ENCODE assay signal across 10 mouse cellular contexts in the genomic region with DNA sequence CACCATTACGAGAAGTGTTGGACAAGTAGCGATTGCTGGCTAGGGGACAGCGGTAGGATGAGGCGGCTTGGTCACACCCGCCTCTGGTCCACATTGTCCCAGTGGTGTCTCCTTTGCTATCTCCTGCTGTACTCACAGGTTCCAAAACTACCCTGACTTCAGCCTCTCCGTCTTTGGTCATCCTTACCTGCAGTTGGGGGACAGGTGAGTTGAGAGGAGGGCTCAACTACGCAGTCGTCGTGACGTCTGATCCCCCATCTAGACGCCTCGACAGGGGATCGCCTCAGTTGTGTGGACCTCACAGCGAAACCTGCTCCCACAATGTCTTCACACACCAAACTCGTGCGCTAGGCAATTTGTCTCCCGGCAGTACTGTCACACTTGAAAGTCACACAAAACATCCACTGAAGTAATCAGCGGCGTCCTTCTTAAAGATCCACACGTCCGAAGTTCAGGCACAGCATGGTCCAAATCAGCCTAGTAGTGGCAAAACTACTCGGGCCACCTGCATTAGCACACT. TPM values are rescaled to one million over a fixed set of nuclear protein-coding genes. Genes with fewer than 3 reads are reported as not detected.
DNase-seq lines count a peak whose midpoint lies in the region; ATAC-seq lines count a peak whose summit lies in the region.
"Had no signal": no experiment of that assay in that cellular context is flagged by ENCODE, and none has a peak within 500 bp of the region (broad histone marks: within the 10 kb centered on the region; RNA-seq: fewer than 3 reads in every experiment).

No protein-coding gene starts in this region.

- no peaks in the 10 kb centered on the region for H3K36me3 ChIP-seq in kidney, embryonic 14.5 days (ENCODE audit: control insufficient read depth, insufficient read depth, low read length)
- no peaks in the 10 kb centered on the region for H3K36me3 ChIP-seq in embryonic facial prominence, embryonic 10.5 days (replicated peaks)
- H3K36me3 ChIP-seq in hindbrain, embryonic 14.5 days (replicated peaks; ENCODE audit: control insufficient read depth, insufficient read depth): no peaks in the 10 kb centered on the region
- H3K36me3 ChIP-seq in midbrain, embryonic 13.5 days: no peaks in the 10 kb centered on the region

- DNase-seq in kidney, adult 9 months: no peak
- DNase-seq in embryonic facial prominence, embryonic 10.5 days (ENCODE audit: low spot score): no peak
- DNase-seq in hindbrain, embryonic 14.5 days (ENCODE audit: low spot score): no peak
- DNase-seq in urinary bladder, postnatal 25 days (ENCODE audit: low spot score): no peak
- no peak for DNase-seq in adrenal gland, adult 18-20 months (ENCODE audit: low spot score in 2 of 2)
- no peak for DNase-seq in right cerebral cortex, postnatal 14 days

- H3K4me1 ChIP-seq in kidney, embryonic 14.5 days (ENCODE audit: control insufficient read depth, insufficient read depth, low read length): 0 out of 2 replicates have a peak, but pooled peaks cover 2% of the 10 kb centered on the region
- H3K4me1 ChIP-seq in embryonic facial prominence, embryonic 10.5 days: peaks cover 20% of the 10 kb centered on the region
- H3K4me1 ChIP-seq in hindbrain, embryonic 14.5 days (replicated peaks; ENCODE audit: control insufficient read depth, insufficient read depth, low read length): peaks cover 13% of the 10 kb centered on the region; the same call in 1 of the 2 replicates
- H3K4me1 ChIP-seq in midbrain, embryonic 13.5 days (replicated peaks): peaks cover 23% of the 10 kb centered on the region

- peak overlapping the region; percentile 40; the same call in 1 of the 2 replicates for H3K9ac ChIP-seq in kidney, embryonic 14.5 days (ENCODE audit: low read depth, low read length)
- H3K9ac ChIP-seq in hindbrain, embryonic 14.5 days: no peak overlapping the region
- H3K9ac ChIP-seq in midbrain, embryonic 13.5 days (replicated peaks): peak overlapping the region; percentile 28; the same call in 1 of the 2 replicates

- 5% methylated on average over 22 of the region's 22 CpGs for WGBS in kidney, embryonic 14.5 days
- WGBS in embryonic facial prominence, embryonic 10.5 days: 5% methylated on average over 22 of the region's 22 CpGs
- 7% methylated on average over 22 of the region's 22 CpGs for WGBS in hindbrain, embryonic 14.5 days
- WGBS in midbrain, embryonic 13.5 days: 5% methylated on average over 22 of the region's 22 CpGs

- peak overlapping the region; percentile 47 for H3K4me3 ChIP-seq in kidney, embryonic 14.5 days (ENCODE audit: low read length)
- H3K4me3 ChIP-seq in embryonic facial prominence, embryonic 10.5 days: peak overlapping the region; percentile 58
- peak overlapping the region; percentile 25 for H3K4me3 ChIP-seq in hindbrain, embryonic 14.5 days (replicated peaks; ENCODE audit: low read length)
- peak overlapping the region; percentile 38 for H3K4me3 ChIP-seq in midbrain, embryonic 13.5 days (replicated peaks)
- H3K4me3 ChIP-seq: myocyte had no signal

- no peaks in the 10 kb centered on the region for H3K9me3 ChIP-seq in kidney, embryonic 14.5 days (ENCODE audit: control insufficient read depth, low read length)
- no peaks in the 10 kb centered on the region for H3K9me3 ChIP-seq in embryonic facial prominence, embryonic 10.5 days
- no peaks in the 10 kb centered on the region for H3K9me3 ChIP-seq in hindbrain, embryonic 14.5 days (ENCODE audit: control insufficient read depth, low read length)
- no peaks in the 10 kb centered on the region for H3K9me3 ChIP-seq in midbrain, embryonic 13.5 days

- peak overlapping the region; percentile 72 for H3K4me2 ChIP-seq in kidney, embryonic 14.5 days (replicated peaks; ENCODE audit: low read depth, low read length)
- peak overlapping the region; percentile 50 for H3K4me2 ChIP-seq in hindbrain, embryonic 14.5 days (replicated peaks)
- H3K4me2 ChIP-seq in midbrain, embryonic 13.5 days (replicated peaks): peak overlapping the region; percentile 54

- H3K27me3 ChIP-seq in kidney, embryonic 14.5 days (ENCODE audit: control insufficient read depth, insufficient read depth, low read length): peaks cover 5% of the 10 kb centered on the region; the same call in 1 of the 2 replicates
- H3K27me3 ChIP-seq in embryonic facial prominence, embryonic 10.5 days (replicated peaks; ENCODE audit: low read depth, poor library complexity, severe bottlenecking): peaks cover 27% of the 10 kb centered on the region
- peaks cover 24% of the 10 kb centered on the region for H3K27me3 ChIP-seq in hindbrain, embryonic 14.5 days (ENCODE audit: control insufficient read depth, insufficient read depth, low read length)
- H3K27me3 ChIP-seq in midbrain, embryonic 13.5 days: peaks cover 34% of the 10 kb centered on the region
- H3K27me3 ChIP-seq: Patski had no signal

- ATAC-seq in kidney, embryonic 14.5 days (ENCODE audit: low FRiP score, low TSS enrichment): no peak
- no peak for ATAC-seq in hindbrain, embryonic 14.5 days (ENCODE audit: low FRiP score)
- ATAC-seq in midbrain, embryonic 13.5 days: no peak
- ATAC-seq: Patski had no signal

- no peak overlapping the region for H3K27ac ChIP-seq in kidney, embryonic 14.5 days (ENCODE audit: low read depth, low read length)
- no peak overlapping the region for H3K27ac ChIP-seq in embryonic facial prominence, embryonic 10.5 days (replicated peaks)
- no peak overlapping the region for H3K27ac ChIP-seq in hindbrain, embryonic 14.5 days
- H3K27ac ChIP-seq in midbrain, embryonic 13.5 days: no peak overlapping the region

RNA-seq across cellular contexts. Expression of a gene that starts 1.6 kb away (rescaled TPM):
- polyA plus RNA-seq in kidney, embryonic 14.5 days (2014; fragmentation: Nextera tagmentation; extraction: Ambion mirVana): 1.3 and 2.9 TPM in 2 replicates
- 0.14 and 0.16 TPM in 2 replicates for polyA plus RNA-seq in embryonic facial prominence, embryonic 10.5 days (2016; fragmentation: Nextera tagmentation; extraction: Ambion mirVana)
- 1.7 and 2.5 TPM in 2 replicates for polyA plus RNA-seq in hindbrain, embryonic 14.5 days (2014; fragmentation: Nextera tagmentation; extraction: Ambion mirVana)
- 0.89 and 1.0 TPM in 2 replicates for polyA plus RNA-seq in midbrain, embryonic 13.5 days (2015; fragmentation: Nextera tagmentation; extraction: Ambion mirVana)
- 1 to 10 TPM; 3.6 to 9.8 TPM for total RNA-seq in adrenal gland, adult 18-20 months (2021)

RNA-seq across cellular contexts. Expression of a gene that starts 2.1 kb away (rescaled TPM):
- 5.6 and 7.6 TPM in 2 replicates for polyA plus RNA-seq in kidney, embryonic 14.5 days (2014; fragmentation: Nextera tagmentation; extraction: Ambion mirVana)
- polyA plus RNA-seq in embryonic facial prominence, embryonic 10.5 days (2016; fragmentation: Nextera tagmentation; extraction: Ambion mirVana): 3.0 and 5.7 TPM in 2 replicates
- 1.6 and 2.4 TPM in 2 replicates for polyA plus RNA-seq in hindbrain, embryonic 14.5 days (2014; fragmentation: Nextera tagmentation; extraction: Ambion mirVana)
- polyA plus RNA-seq in midbrain, embryonic 13.5 days (2015; fragmentation: Nextera tagmentation; extraction: Ambion mirVana): 3.4 and 3.6 TPM in 2 replicates
- 1 to 10 TPM in 1 of 2 experiments, under 1 TPM in 1; 0.76 to 3.1 TPM for total RNA-seq in adrenal gland, adult 18-20 months (2021)

RNA-seq across cellular contexts. Expression of a gene that starts 7.2 kb away (rescaled TPM):
- polyA plus RNA-seq in kidney, embryonic 14.5 days (2014; fragmentation: Nextera tagmentation; extraction: Ambion mirVana): 5.8 and 6.1 TPM in 2 replicates
- polyA plus RNA-seq in embryonic facial prominence, embryonic 10.5 days (2016; fragmentation: Nextera tagmentation; extraction: Ambion mirVana): 4.2 and 4.6 TPM in 2 replicates
- polyA plus RNA-seq in hindbrain, embryonic 14.5 days (2014; fragmentation: Nextera tagmentation; extraction: Ambion mirVana): 4.6 and 5.6 TPM in 2 replicates
- polyA plus RNA-seq in midbrain, embryonic 13.5 days (2015; fragmentation: Nextera tagmentation; extraction: Ambion mirVana): 6.9 and 7.0 TPM in 2 replicates
- 10 to 100 TPM; 45.9 to 48.9 TPM for total RNA-seq in adrenal gland, adult 18-20 months (2021)

RNA-seq across cellular contexts. Expression of a gene that starts 24.2 kb away (rescaled TPM):
- 994 and 1,198 TPM in 2 replicates for polyA plus RNA-seq in kidney, embryonic 14.5 days (2014; fragmentation: Nextera tagmentation; extraction: Ambion mirVana)
- polyA plus RNA-seq in embryonic facial prominence, embryonic 10.5 days (2016; fragmentation: Nextera tagmentation; extraction: Ambion mirVana): 838 and 844 TPM in 2 replicates
- 418 and 454 TPM in 2 replicates for polyA plus RNA-seq in hindbrain, embryonic 14.5 days (2014; fragmentation: Nextera tagmentation; extraction: Ambion mirVana)
- polyA plus RNA-seq in midbrain, embryonic 13.5 days (2015; fragmentation: Nextera tagmentation; extraction: Ambion mirVana): 472 and 473 TPM in 2 replicates
- total RNA-seq in adrenal gland, adult 18-20 months (2021): 100 to 1,000 TPM; 582 to 604 TPM

RNA-seq across cellular contexts. Expression of a gene that starts 47.1 kb away (rescaled TPM):
- polyA plus RNA-seq in kidney, embryonic 14.5 days (2014; fragmentation: Nextera tagmentation; extraction: Ambion mirVana): 11.7 and 13.2 TPM in 2 replicates
- 1.1 TPM in 2 replicates for polyA plus RNA-seq in embryonic facial prominence, embryonic 10.5 days (2016; fragmentation: Nextera tagmentation; extraction: Ambion mirVana)
- polyA plus RNA-seq in hindbrain, embryonic 14.5 days (2014; fragmentation: Nextera tagmentation; extraction: Ambion mirVana): 4.0 and 4.2 TPM in 2 replicates
- 1.8 and 1.9 TPM in 2 replicates for polyA plus RNA-seq in midbrain, embryonic 13.5 days (2015; fragmentation: Nextera tagmentation; extraction: Ambion mirVana)
- total RNA-seq in adrenal gland, adult 18-20 months (2021): 10 to 100 TPM; 16.6 to 27.6 TPM
